Mouse (Mus musculus): ENCODE measurements around the gene Gjc2.
"Not testable (repeated sequence)": the region's sequence is repeated elsewhere in the genome, so short reads cannot be mapped to it uniquely, and the experiment has no call there.

The Gjc2 gene

DNA sequence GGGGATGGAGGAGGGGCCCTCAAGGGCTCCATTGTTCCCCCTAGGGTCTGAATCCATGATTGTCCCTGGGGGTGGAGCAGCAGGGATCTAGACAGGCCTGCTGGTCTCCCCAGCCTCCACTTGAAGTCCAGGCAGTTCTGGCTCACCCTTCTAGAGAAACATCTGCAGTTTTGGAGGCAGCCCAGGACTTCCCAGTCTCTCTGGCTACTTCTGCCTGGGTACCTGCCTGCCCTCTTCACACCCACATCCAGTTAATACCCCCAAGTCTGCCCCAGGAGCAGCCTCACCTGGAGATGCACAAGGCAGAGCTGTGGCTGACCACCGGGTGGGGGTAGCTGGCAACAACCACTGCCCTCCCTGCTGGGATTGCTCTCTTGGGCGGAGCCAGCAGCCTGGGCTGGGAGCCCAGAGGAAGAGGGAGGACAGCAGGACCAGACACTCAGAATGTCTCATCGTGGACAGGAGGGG lies at the start of gene Gjc2:
Gene Gjc2 (minus strand): TSS at position 350 of the 468 bp plus-strand sequence.
- in situ Hi-C loops (cut with MboI), result no loop called here

DNA sequence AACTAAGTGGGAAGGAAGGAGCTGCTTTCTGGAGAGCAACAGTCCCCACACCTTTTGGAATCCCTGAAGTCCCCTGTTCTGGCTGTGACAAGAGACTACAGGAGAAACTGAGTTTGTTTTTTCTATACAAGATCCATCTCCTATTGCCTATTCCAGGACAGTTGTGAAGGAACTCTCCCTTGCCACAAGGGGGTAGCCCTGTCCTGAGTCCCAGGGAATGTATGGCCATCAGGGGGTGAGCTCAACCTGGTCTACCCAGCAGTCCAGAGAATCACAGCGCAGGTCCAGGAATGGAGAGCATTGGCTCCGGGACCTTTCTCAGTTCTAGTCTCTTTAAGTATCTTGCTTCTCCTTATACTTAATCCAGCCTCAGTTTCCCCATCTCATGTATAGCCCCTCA lies 49.8 kb upstream of the Gjc2 start:
- in situ Hi-C loops (cut with MboI), result no loop called here

DNA sequence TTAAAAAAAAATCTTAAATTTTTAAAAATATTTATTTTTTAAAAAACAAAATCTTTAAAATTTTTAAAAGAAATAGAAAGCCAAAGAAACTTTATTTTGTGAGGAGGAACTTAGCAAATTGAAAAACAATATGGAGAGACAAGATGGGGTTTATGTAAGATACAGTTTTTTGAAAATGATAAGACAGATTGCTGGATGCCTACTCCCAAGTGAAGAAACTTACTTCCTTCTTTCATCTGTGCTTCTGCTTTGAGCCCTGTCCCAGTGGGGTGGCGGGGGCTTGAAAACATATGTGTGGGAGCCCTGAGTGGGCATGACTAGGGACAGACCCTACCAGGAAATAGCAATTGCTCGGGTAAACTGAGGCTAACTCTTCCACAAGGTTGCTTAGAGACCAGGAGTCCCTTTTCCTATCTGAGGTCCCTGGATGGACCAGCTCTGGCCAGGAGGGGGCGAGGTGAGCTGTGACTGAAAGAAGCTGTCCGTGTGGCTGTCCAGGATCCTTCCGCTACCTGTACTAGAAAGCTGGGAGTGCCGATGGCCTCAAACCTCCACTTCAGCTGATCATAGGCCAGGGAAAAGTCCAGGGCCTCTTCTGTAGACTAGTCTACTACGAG lies 47.2 kb upstream of the Gjc2 start:
- in situ Hi-C loops (cut with MboI), result no loop called here

DNA sequence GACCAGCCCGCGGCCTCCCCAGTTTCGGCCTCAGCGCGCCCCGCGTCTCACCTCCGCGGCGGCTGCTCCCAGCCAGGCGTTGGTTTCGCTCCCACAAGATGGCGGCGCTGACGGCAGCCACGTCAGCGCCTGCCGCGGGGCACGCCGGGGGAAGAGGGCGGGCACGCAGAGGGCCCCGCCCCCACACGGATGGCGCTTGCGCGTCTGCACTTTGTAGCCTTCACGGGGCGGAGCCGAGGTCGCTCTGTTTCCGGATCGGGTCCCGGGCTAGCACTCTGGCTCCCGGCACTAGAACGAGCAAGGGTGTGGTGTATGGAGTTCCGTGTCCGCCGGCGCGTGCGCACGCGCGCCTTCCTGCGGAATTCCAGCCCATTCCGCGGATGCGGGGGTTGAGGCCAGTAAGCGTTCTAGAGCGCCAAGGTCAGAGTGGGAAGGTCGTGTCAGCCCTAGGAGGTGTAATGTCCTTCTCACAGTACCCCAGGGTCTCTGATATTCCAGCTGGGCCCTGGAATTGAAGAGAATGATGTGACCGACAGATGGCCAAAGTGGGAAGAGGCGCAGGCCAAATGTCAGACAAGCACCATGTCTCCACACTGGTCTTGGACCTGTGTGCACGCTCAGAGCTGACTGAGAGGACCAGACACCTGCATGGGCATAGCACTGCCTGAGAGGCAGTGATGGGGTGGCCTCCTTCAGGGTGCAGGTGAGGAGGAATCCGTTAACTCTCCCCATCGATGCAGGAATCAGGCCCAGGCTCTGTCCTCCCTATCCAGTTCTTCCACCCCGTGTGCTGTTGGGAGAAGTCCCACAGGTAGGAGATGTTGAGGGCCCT lies 45.3 kb upstream of the Gjc2 start, which contains the start of gene Arf1:
Gene Arf1 (minus strand): TSS at position 149 of the 832 bp plus-strand sequence.
- in situ Hi-C loops (cut with MboI), result no loop called here

DNA sequence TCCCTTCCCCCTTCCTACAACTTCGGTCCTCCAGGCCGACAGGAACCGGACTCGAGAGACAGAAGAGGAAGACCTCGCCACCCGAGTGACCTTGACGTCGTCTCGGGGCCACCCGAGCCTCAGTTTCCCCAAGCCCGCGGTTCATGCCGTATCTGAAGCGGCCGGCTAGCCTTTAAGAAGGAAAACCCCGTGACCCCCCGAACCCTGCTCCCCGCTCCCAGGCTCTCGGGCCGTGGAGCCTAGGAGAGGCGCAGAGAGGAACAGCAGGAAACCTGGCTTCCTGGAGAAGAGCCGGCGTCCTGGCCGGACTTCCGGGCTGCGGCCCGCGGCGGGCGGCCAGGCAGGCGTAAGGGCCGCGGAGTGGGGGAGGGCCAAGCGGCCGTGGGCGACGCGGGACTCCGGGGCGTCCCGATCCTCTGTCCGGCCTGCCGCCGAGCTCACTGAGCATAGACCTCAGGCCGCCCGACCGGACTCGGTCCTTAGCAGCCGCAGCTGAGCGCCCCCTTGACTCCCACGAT lies 44.6 kb upstream of the Gjc2 start:
- in situ Hi-C loops (cut with MboI), result no loop called here

DNA sequence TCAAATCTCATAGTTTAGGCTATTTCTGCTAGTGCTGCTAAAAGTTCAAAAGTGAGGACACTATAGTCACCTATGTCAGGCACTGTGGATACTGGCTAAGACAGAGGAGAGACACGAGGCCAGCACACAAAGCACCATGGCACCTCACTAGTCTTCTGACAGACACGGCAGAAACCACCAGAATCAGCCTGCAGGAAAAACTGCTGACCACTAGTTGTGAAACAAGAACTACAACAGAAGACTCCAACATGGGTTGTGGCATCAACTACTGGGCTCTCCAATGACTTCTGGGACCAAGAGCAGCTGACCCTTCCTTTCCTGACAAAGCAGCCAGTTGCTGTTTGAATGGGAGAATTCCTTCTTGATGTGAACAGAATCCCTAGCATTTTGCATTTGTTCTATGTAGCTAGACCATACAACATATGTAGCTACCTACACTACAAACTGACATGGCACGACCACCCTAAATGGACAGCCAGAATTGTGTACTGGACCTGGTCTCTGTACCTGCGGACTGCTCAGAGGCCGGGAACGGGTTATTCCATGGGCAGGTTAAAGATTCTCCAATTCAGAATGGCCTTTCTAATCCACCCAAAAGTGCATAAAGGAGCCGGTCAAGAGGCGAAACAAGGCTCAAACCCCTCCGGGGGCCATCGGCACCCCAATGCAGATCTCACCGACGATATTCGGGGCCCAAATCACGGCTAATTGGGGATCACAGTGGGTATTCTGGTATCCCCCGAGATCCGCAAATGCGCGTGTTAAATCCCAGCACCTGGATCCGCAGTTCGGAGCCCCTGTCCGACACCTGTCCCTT lies 44.0 kb upstream of the Gjc2 start:
- in situ Hi-C loops (cut with MboI), result no loop called here

DNA sequence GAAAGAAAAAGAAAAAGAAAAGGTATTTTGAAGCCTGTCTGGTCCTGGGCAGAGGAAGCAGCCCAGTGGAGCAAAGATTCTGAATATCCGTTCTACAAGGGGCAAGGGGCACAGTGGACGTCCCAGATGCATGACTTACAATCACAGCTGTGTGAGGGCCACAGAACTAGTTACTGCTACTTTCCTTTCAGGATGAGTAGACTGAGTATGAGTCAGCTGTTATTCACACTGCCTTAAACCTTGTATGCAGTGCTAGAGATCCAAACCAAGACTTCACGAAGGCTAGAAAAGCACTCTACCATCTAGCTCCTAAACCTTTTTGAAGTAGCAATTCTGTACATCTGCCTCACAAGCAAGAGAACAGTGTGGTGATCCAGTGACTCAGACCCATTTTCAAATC lies 43.2 kb upstream of the Gjc2 start:
- in situ Hi-C loops (cut with MboI), result no loop called here

DNA sequence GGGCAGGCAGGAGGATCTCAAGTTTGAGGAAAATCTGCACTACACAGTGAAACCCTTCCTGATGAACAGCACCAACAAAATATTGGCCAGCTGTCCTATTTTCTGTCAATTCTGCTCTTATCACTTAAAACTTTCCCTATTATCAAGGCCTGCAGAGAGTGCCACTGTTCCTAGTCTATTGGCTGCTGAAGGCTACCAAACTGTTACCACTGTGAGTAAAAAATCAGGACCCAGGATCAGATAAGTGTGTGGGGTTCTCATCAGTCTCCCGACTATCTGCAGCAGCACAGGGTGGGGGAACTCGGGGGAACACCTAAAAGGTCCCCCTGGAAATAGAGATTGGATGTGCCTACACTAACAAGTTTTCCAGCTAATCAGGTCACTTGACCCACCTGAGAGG lies 42.2 kb upstream of the Gjc2 start:
- in situ Hi-C loops (cut with MboI), result no loop called here

DNA sequence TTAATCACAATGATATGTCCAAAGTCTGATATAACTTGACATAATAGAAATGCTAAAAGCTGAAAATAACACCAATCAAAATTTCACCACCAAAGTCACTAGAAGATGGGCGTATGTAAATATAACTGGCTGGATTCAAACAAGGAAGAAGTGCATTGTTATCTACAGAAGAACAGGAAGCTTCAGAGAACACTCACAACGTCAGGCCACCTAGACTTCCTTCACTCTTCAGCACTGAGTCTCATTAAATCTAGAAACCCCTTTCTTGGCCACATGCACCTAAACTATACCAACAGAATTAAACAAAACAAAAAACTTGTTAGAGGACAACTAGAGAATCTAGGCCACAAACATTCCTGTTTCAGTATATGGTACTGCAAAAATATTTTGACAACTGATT lies 41.5 kb upstream of the Gjc2 start:
- in situ Hi-C loops (cut with MboI), result no loop called here

DNA sequence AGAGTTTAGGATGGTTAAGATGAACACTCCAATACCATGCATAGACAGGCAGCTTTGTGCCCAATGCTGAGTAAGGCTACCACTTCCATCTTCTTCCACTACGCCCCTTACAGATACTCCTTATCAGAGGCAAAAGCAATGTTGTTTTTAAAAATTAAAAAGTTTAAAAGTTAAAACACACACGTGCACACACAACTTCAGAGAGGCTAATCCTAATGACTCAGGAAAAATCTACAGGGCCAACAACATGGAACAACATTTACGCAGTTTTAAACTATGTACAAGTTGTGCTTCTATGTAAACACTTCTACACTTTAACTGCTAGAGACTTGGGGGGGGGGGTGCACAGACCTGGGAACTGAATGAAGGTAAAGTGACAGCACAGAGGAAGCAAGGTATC lies 41.0 kb upstream of the Gjc2 start:
- in situ Hi-C loops (cut with MboI), result no loop called here

DNA sequence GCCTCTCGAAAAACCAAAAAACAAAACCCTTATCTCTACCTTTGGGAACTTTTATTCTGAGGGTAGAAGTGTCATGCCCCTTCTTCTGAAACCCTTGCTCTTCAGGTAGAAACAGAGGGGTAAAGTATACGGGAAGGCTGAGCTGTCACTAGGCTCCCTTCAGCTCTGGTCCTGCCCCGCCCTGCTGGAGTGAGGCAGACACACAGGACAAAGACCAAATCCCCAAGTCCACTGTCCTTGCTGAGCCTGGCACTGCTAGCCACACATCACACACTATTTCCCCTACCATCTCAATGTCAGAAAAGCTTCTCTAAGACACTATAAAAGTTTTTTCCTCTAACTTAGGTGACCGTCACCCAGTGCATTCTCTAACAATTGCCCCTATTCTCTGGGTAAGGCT lies 39.3 kb upstream of the Gjc2 start:
- in situ Hi-C loops (cut with MboI), result no loop called here

DNA sequence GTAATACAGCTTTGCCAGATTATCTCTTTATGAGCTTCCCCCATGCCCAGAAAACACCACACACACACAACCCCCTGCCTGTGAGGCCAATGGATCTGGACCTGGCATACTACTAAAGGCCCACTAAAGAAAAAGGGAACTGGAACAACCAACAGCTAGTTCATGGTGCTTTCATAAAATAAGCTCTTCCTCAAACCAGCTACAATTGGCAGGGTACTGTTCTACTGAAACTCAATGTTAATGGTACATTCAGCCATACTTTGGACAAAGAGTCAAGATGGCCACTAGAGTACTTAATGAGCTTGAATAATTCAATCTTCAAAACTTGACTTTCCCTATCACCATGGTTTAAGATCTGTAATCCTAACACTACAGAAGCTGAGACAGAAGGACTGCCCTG lies 38.6 kb upstream of the Gjc2 start:
- in situ Hi-C loops (cut with MboI), result no loop called here

DNA sequence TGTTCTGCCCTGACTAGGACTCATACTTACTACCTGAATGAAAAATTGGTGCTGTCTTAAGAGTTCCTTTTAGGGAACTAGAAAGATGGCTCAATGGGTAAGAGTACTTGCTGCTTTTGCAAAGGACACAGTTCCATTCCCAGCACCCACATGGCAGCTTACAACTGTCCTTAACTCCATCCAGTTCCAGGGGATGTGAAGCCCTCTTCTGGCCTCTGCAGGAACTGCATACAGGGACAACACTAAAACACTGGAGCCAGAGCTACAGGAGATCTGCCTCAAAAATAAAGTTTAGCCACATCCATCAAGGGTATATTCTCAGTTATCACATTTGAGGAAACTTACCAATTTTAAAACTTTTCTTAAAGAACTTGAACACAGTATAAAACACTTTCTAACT lies 36.1 kb upstream of the Gjc2 start:
- in situ Hi-C loops (cut with MboI), result no loop called here

DNA sequence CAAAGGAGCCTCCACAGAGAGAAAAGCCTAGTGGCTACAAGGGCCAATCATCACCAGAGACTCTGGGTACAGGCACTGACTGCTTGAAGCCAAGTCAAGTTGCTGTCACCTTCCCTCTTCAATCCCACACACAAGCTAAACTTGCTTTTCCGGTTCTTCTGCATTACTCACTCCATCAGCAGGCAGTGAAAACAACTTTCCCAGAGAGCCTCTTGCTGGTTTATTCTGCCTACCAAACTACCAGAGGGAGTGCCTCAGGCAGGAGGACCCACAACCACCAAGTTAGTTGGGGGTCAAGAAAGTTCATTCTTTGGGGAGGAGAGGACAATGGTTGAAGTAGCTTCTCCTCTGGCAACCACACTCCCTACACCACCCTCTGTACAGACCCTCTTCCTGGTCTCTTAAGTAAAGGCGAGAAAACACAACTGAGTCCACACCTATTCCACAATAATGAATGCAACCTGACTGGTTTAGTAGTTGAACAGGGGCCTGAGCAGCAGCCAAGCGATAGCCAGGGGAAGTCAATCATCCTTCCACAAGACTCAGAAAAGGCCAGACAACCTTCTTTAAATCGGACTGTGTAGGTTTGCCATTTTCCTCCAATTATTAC lies 35.5 kb upstream of the Gjc2 start:
- in situ Hi-C loops (cut with MboI), result no loop called here

DNA sequence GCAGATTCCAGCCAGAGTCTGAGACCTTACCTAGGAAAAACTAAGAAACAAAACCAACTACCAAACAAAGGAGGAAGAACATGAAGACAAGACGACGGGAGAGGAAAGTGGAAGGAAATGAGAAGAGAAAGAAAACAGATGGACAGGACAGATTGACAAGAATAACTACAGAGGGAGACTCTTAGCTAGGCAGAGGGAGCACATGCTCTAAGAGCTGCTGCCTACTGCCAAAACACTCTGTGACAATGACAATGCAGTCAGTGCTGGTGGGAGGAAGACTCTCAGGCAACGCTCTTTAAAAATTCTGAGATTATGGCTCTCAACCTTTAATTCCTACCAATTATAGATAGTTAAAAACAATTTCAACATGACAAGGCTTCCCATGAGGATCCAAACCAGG lies 33.9 kb upstream of the Gjc2 start:
- in situ Hi-C loops (cut with MboI), result no loop called here

DNA sequence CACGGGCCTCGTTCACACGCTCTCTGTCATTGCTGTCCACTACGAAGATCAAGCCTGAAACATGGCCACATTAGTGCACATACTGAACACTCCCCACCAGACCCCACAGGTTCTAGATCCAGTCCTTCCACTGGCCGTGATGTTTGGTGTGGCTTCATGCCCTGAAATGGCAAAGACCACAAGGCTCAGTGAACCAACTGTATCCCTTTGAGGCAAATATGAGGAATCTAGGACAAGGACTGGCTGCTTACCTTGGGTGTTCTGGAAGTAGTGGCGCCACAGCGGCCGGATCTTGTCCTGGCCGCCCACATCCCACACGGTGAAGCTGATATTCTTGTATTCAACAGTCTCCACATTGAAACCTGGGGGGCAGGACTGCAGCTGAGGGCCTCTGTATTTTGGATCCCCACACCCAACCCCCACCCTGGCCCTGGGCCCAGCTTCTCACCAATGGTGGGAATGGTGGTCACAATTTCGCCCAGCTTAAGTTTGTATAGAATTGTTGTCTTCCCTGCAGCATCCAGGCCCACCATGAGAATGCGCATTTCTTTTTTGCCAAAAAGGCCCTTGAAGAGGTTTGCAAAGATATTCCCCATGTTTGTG lies 30.0 kb upstream of the Gjc2 start:
- in situ Hi-C loops (cut with MboI), result no loop called here

DNA sequence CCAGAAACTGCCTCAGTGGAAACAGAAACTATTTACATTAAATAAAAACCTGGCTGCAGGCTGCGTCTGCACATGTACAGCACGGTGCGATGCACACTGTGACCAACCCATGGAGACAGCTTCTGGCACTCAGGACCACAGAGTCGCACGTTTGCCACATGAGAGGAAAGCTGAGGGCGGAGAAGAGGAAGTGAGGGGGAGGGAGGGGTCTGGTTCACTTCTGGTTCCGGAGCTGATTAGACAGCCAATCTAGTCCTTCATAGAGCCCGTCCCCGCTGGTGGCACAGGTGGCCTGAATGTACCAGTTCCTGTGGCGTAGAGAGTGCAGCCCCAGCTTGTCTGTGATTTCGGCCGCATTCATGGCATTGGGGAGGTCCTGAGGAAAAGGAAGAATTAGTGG lies 29.3 kb upstream of the Gjc2 start:
- in situ Hi-C loops (cut with MboI), result not testable (repeated sequence)

DNA sequence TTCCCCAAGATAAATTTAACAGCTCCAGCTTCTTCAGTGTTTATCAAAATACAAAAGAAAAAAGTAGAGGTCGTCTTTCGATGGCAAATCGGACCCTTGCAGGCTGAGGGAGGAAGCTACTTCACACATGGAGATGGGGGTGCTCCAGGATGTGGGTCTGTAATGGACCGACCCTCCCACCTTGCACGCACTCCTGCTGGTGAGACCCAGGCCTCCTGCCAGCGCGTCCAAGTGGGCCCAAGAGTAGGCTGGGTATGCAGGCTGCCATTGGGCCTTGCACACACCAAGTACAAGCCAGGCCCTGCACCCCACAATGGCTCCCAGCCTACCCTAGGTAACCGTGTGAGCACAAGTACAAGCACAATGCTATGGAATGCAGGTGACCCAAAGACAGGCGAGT lies 28.5 kb upstream of the Gjc2 start:
- in situ Hi-C loops (cut with MboI), result not testable (repeated sequence)

DNA sequence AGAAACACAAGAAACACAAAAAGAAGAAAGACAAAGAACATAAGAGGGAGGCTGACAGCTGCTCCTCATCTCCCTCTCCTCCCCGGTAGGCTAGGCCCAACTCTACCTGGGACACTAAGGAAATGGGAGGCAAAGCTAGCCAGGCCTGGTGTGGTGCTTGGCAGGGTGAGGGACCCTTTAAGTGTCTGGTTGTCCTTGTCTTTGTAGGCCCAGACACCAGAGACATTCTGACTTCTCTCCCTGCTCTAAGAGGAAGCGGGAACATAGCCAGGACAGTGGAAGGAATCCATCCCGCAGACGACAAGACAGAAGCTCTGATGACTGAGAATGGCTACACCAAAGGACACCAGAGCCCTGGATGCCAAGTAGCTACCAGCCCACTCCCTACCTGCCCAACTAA lies 27.0 kb upstream of the Gjc2 start:
- in situ Hi-C loops (cut with MboI), result no loop called here

DNA sequence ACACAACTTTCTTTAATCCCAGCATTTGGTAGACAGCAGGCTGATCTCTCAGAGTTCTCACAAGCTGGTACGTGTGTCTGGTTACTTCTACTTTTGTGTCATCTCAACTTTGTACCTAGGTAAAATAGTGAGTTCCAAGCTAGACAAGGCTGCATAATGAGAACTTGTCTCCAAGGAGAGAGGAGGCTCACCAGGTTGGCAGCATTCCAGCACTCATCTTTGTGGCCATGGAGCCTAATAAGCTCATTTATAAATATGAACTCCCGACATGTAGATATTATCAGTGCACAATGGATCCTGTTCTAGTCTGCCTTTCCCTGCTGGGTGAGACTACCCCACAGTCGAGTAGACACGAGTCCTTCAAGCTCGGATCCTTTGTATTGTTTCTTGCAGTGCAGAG lies 26.6 kb upstream of the Gjc2 start:
- in situ Hi-C loops (cut with MboI), result no loop called here

DNA sequence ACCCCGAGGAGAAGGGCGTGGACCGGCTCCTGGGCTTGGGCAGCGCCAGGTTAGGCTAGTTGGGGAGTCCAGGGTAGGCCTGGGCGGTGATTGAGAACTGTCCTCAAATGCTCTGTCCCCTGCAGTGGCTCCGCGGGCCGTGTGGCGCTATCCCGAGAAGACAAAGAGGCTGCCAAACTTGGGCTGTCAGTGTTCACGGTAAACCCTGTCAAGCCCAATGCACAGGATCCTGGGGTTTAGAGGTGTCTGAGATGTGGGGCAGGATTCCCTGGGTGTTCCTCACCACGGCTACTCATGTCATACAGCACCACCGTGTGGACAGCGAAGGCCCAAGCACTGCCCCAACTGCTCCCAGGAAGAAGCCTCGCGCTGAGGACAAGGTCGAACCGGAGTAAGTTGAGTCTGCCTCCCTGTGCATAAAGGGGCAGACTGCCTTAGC lies 26.0 kb upstream of the Gjc2 start:
- in situ Hi-C loops (cut with MboI), result no loop called here
